Mouse (Mus musculus) heart, postnatal 0 days (tissue): ENCODE results near the gene Itsn2.

Experiments
- CTCF ChIP-seq: IDR thresholded peaks from 2 replicates; pipeline ENCODE4 v1.5.1; 2016; ENCODE audit warnings: antibody characterized with exemption, control low read depth, low read depth
- EP300 ChIP-seq: IDR thresholded peaks from 2 replicates; pipeline ENCODE4 v1.6.1; 2016; ENCODE audit warnings: antibody characterized with exemption, low read depth

DNA sequence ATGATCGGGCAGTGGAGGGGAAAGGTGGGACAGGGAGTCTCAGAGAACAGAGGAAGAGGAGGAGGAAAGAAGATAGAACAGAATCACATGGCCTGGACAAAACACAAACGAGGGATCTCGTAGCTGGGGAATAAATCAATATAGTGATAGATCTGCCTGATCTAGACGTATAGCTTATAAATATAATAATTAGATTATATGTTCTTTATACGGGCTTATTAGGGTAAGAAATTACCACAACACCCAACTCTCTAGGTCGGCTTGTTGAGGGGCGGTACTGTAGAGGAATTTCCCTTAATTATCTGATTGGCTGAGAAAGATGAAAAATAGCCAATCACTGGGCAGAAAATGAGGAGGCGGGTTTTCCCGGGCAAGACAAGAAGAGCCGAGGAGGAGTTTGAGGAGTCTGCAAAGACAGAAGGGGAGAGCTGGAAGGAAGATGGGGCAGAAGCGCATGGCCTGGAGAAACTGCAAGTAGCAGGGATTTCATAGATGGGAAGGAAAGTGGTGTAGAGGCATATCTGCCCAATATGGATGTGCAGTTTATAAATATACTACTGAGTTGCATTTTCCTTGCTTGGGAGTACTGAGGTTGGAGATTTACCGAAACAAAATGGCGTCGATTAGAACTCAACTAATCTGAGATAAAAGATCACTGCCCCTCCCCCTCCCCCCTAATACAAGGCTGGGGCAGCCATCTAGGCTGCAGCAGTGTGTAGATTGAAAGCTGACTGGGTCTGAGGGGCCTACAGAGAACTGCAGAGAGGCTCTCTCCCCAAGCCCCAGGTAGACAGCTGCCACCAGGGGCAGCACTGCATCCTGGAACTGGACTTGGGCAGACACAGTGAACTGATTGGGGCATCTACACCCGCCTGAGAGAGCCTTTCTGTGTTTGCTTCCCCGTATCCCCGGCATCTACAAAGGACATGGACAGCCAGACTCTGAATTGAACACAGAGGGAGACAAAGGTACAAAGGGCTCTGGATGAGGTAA lies 127.6 kb downstream of the Itsn2 start:
- TF ChIP-seq CTCF: peak; percentile 18
- TF ChIP-seq EP300: no peak
